Mouse (Mus musculus) ES-Bruce4 (cell line): ENCODE results near the gene Ldhc. TPM values are rescaled to one million over a fixed set of nuclear protein-coding genes. Genes with fewer than 3 reads are reported as not detected.
"Not testable (repeated sequence)": the region's sequence is repeated elsewhere in the genome, so short reads cannot be mapped to it uniquely, and the experiment has no call there.

Experiments used
- H3K27ac ChIP-seq: 2 replicates; pipeline ENCODE4 v1.5.1; 2012; ENCODE audit warnings: low read length, inconsistent platforms; ENCODE audit not compliant: insufficient read depth
- H3K27me3 ChIP-seq: 2 replicates; pipeline ENCODE4 v1.6.1; 2012; ENCODE audit warnings: mild to moderate bottlenecking, low read length, inconsistent platforms; ENCODE audit not compliant: control insufficient read depth, poor library complexity, insufficient read depth, severe bottlenecking
- H3K36me3 ChIP-seq: 2 replicates; pipeline ENCODE4 v1.6.1; 2012; ENCODE audit warnings: inconsistent platforms, mild to moderate bottlenecking, low read length, moderate library complexity; ENCODE audit not compliant: control insufficient read depth, poor library complexity, insufficient read depth, severe bottlenecking
- H3K4me1 ChIP-seq: one replicate; pipeline ENCODE4 v1.8.1; 2011; ENCODE audit warnings: low read length; ENCODE audit not compliant: control insufficient read depth, insufficient read depth
- H3K4me3 ChIP-seq: 2 replicates; pipeline ENCODE4 v1.5.1; 2011; ENCODE audit warnings: low read depth, mild to moderate bottlenecking, low read length
- H3K9ac ChIP-seq: 2 replicates; pipeline ENCODE4 v1.6.1; 2012; ENCODE audit warnings: low read depth, mild to moderate bottlenecking, inconsistent platforms; ENCODE audit not compliant: poor library complexity, severe bottlenecking
- H3K9me3 ChIP-seq: replicated peaks from 2 replicates; pipeline ENCODE4 v1.6.1; 2012; ENCODE audit warnings: mild to moderate bottlenecking, low read length, inconsistent platforms; ENCODE audit not compliant: control insufficient read depth, poor library complexity, insufficient read depth, severe bottlenecking
- CTCF ChIP-seq: IDR thresholded peaks from one replicate; pipeline ENCODE4 v1.8.1; 2011; ENCODE audit warnings: low read depth, low read length
- EP300 ChIP-seq: IDR thresholded peaks from 2 replicates; pipeline ENCODE4 v1.6.1; 2011; ENCODE audit warnings: low read depth, low read length; ENCODE audit not compliant: insufficient read depth
- POLR2A ChIP-seq: IDR thresholded peaks from one replicate; pipeline ENCODE4 v1.8.1; 2011; ENCODE audit warnings: low read length; ENCODE audit not compliant: insufficient read depth
- polyA plus RNA-seq: library from polyadenylated mRNA; stranded (reverse); fragments of >200 nt; gene quantifications from 2 replicates; pipeline ENCODE4 v1.2.4, GENCODE M21; 2011; ENCODE audit warnings: low read depth; ENCODE audit not compliant: missing spikeins, insufficient read depth, insufficient read length

The Ldhc gene
- polyA plus RNA-seq, 1 experiment: 0.57 TPM

- Histone ChIP-seq H3K4me3 (no peak overlapping the region), H3K9me3 (no peaks in the 10 kb centered on the region), H3K4me1 (peaks cover 2% of the 10 kb centered on the region), H3K36me3 (no peaks in the 10 kb centered on the region), H3K9ac (no peak overlapping the region), H3K27ac (no peak overlapping the region), H3K27me3 (no peaks in the 10 kb centered on the region)
- TF ChIP-seq POLR2A: no peak
These were observed 30.0 kb upstream of the Ldhc start for GRCm38 (mm10) chr7:46830799-46831590.

- no peaks in the 10 kb centered on the region for H3K36me3 ChIP-seq
- no peak overlapping the region for H3K9ac ChIP-seq
- H3K4me1 ChIP-seq: peaks cover 2% of the 10 kb centered on the region
- no peak for TF ChIP-seq EP300
- TF ChIP-seq CTCF: no peak
- TF ChIP-seq POLR2A: no peak
- no peak overlapping the region for H3K27ac ChIP-seq
- no peak overlapping the region for H3K4me3 ChIP-seq
- no peaks in the 10 kb centered on the region for H3K27me3 ChIP-seq
- no peaks in the 10 kb centered on the region for H3K9me3 ChIP-seq
These were observed 29.3 kb upstream of the Ldhc start for GRCm38 (mm10) chr7:46831693-46832092.

GRCm38 (mm10) chr7:46832112-46832810 is 28.7 kb upstream of the Ldhc start:
- not testable (repeated sequence) for H3K27ac ChIP-seq, H3K4me1 ChIP-seq, H3K27me3 ChIP-seq, H3K36me3 ChIP-seq, H3K4me3 ChIP-seq, H3K9ac ChIP-seq, H3K9me3 ChIP-seq

GRCm38 (mm10) chr7:46833266-46833665 is 27.7 kb upstream of the Ldhc start:
- no peaks in the 10 kb centered on the region for H3K9me3 ChIP-seq
- H3K27me3 ChIP-seq: no peaks in the 10 kb centered on the region
- H3K9ac ChIP-seq: no peak overlapping the region
- no peaks in the 10 kb centered on the region for H3K36me3 ChIP-seq
- TF ChIP-seq CTCF: no peak
- no peak for TF ChIP-seq EP300
- no peak for TF ChIP-seq POLR2A
- peaks cover 2% of the 10 kb centered on the region for H3K4me1 ChIP-seq
- H3K27ac ChIP-seq: no peak overlapping the region
- no peak overlapping the region for H3K4me3 ChIP-seq

- no peak overlapping the region for H3K4me3 ChIP-seq
- no peaks in the 10 kb centered on the region for H3K9me3 ChIP-seq
- no peaks in the 10 kb centered on the region for H3K27me3 ChIP-seq
- H3K27ac ChIP-seq: no peak overlapping the region
- H3K9ac ChIP-seq: no peak overlapping the region
- H3K36me3 ChIP-seq: no peaks in the 10 kb centered on the region
- no peak for TF ChIP-seq EP300
- no peak for TF ChIP-seq CTCF
- TF ChIP-seq POLR2A: no peak
- H3K4me1 ChIP-seq: peaks cover 2% of the 10 kb centered on the region
These were observed 27.2 kb upstream of the Ldhc start for GRCm38 (mm10) chr7:46833670-46834255.

- H3K9ac ChIP-seq: no peak overlapping the region
- no peak overlapping the region for H3K27ac ChIP-seq
- H3K9me3 ChIP-seq: no peaks in the 10 kb centered on the region
- TF ChIP-seq EP300: no peak
- no peak for TF ChIP-seq POLR2A
- no peak for TF ChIP-seq CTCF
- H3K4me3 ChIP-seq: no peak overlapping the region
- no peaks in the 10 kb centered on the region for H3K27me3 ChIP-seq
- no peaks in the 10 kb centered on the region for H3K36me3 ChIP-seq
- peaks cover 6% of the 10 kb centered on the region for H3K4me1 ChIP-seq
These were observed 25.9 kb upstream of the Ldhc start for GRCm38 (mm10) chr7:46834994-46835610.
